Mouse (Mus musculus) granulocyte monocyte progenitor cell, adult 5-6 weeks (primary cell): Measurements from ENCODE around the gene Amot. TPM values are rescaled to one million over a fixed set of nuclear protein-coding genes. Genes with fewer than 3 reads are reported as not detected.
A peak's percentile ranks its signal among the peaks of the same experiment; 100 is the strongest.

Experiments used
- ATAC-seq: replicated peaks from 2 replicates; pipeline ENCODE4 v1.8.0; 2016; ENCODE audit warnings: mild to moderate bottlenecking, moderate TSS enrichment, inconsistent platforms; ENCODE audit not compliant: poor library complexity, severe bottlenecking
- total RNA-seq, 2 experiments: library from RNA; stranded (forward) in 1 of 2; stranded (reverse) in 1 of 2; fragments of 200-712, 200-1000 nt in 1 of 2; fragments of >200 nt in 1 of 2; fragmentation: Nextera tagmentation in 1 of 2; gene quantifications; 2 replicates each; pipeline ENCODE4 v1.2.3; 2014 to 2017

The Amot gene
- total RNA-seq, 2 experiments from 2014 or later, result 12.3 to 14.5 TPM

DNA sequence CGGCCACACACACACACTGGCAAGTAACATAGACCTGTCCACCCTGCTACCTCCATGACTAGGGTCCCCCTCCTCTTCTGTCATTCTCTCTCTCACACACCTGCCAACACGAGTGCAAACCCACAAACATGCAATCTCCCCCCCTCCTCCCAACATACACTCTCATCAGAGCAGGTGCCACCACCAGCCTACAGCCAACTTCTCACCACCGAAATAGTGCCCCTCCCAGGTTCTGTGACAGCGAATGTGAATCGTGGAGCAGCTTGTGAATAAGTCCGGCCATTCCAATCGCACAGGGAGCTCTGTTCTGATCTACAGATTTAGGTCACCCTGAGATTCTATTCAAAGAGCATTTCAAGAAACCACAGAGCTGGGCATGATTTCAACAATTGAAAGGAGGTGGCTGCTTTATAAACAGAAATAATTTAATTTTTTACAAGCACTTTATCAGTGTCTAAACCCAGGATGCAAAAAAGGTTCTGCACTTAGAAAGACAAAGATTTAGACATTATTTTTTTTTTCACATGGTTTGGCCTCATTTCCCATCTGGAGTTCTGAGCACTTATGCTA is 21.4 kb downstream of the Amot start:
- ATAC-seq, result no peak

DNA sequence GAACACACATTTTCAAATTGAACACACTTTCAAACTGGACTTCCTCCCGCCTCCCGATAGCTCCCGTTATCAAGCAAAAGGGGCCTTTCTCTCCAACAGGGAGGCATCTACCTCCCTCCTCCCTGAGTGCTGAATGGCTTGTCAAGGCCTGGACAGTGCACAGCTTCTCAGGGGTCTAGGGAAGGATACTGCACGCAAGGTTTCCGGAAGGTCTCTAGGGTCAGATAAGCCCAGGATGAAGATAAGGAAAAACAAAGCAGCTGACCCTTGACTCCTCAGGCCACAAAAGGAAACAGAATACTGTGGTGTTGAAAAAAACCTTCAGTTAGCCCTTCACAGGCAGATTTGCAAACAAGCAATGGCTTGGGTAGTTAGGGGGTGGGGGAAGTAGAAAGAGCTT is 22.6 kb downstream of the Amot start:
- no peak for ATAC-seq

DNA sequence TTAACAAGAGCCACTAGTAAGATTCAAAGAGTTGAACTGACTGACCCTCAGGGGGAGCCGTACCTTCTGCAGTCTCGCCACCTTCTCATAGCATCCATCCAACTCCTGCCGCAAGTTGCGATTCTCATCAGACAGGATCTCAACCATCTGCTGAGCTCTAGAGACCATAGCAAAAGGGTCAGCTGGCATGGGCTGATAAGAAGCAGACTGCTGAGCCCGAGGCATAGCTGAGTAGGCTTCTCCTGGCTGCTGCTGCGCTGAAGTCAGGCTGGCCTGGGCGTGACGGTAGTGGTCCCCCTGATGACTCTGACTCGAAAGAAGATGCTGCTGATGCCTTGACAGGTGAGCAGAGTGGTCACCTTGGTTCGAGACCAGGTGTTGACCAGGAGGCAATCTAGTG is 25.0 kb downstream of the Amot start:
- ATAC-seq, result no peak

DNA sequence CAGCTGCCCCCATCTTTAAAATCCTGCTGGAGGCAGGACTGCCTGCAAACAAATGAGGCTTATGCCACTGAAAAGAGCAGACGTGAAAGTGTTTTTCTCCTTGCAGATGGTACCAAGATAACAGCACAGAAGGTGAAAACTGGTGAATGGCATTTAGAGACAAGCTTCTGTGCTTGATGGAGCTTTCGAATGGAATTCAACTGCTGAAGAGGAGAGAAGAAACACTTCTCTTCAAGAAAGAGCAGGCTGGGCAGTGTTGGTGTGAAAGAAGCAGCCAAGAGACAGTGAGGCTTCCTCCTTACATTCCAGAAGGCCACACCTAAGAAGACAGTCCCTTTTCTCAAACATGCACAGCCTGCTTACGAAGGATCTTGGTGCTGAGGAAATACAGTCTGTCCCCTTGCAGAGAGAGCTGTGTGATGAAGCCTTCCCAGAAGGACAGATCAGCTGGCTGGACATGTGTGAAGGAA is 27.2 kb downstream of the Amot start:
- ATAC-seq, result no peak

GRCm38 (mm10) chrX:145477003-145477724 is 27.8 kb downstream of the Amot start:
- no peak for ATAC-seq

- ATAC-seq, result no peak
These were observed 36.7 kb downstream of the Amot start for GRCm38 (mm10) chrX:145468264-145468663.

- ATAC-seq, result no peak
These were observed 41.5 kb downstream of the Amot start for GRCm38 (mm10) chrX:145463524-145463923.

GRCm38 (mm10) chrX:145461339-145461738 is 43.6 kb downstream of the Amot start:
- ATAC-seq, result no peak

DNA sequence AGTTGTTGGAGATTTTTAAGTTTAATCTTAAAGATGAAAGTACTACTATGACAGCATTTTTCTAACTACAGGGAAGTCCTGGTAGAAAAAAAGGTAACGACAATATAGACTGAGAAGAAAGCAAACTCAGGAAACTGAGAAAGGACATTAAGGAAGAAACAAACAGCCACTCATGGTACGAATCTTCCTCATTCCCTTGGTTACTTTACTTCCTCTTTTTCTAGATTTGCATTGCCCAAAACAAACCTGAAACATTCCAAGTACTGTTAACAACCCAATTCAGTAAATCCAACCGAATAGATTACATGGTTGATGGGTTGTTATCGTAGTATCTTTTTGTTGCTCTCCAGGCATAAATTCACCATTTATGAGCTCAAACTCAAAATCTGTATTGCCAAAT is 48.7 kb downstream of the Amot start:
- ATAC-seq, result peak; percentile 81

DNA sequence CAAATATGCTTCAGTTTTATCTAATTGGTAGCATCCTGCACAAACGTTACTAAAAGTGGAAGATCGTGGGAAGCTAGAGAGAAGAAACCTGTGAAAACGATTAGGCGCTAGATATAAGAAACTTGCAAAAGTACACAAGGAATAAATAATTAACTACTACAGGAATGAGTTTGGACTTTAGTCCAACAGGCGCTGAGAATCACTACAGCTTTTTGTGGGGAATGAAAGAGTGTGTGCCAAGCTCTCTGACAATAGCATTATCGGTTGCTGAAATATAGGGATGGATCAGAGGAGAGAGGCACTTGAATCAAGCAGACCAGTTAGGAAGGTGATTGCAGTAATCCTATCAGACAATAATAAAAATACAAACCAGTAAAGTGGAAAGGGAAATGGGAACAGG is 49.4 kb downstream of the Amot start:
- no peak for ATAC-seq

DNA sequence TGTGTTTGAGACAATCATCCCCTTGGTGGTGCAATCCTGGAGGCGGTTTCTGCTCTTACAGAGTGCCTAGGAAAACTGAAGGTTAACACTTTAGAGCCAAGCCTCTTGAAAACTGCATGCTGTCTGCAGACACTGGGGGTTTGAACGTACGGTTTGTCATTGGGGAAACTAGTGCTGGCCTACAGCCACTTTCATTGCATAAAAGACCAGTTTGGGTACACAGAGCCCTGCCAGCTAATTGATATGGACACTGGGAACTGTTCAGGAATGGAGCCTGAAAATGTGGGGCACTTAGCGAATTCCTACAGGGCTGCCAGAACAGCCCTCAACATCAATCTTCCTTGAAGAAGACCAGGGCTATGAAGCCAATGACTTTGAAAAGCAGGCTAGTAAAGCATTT is 50.2 kb downstream of the Amot start:
- ATAC-seq, result no peak

- ATAC-seq, result no peak
These were observed 63.5 kb downstream of the Amot start for GRCm38 (mm10) chrX:145441526-145441925.

- ATAC-seq, result peak; percentile 61
These were observed 71.3 kb downstream of the Amot start for GRCm38 (mm10) chrX:145433652-145434051.

DNA sequence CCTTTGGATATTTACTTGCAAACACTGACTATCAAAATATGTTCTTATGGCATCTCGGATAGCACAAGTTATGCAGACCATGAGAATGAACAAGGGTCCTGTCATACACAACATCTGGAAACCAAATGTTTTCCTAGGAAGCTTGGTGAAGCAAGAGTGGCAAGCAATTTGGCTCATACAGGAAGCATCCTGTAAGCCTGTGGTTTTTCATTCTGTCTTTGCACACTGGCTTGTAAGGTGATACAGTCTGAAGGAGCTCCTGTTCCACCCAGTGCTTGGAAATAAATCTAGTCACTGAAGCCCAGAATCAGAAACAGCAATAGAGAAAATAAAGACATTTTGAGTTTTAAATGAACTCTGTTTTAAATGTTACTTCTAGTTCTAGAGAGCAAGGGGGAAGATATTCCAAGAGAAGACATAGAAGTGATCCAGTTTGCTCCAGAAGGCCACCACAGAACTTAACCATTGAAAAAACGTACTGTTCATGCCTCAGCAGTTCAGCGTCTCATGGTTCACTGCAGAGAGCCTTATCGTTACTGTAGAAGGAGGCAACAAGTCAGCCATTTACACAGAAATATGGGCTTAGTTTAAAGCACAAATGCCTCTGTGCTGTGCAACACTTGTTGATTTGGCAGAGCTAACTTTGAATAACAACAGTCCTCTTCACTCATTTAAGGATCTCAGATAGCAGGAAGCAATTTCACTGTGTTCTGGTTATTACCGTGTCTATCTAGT is 74.0 kb downstream of the Amot start:
- no peak for ATAC-seq

DNA sequence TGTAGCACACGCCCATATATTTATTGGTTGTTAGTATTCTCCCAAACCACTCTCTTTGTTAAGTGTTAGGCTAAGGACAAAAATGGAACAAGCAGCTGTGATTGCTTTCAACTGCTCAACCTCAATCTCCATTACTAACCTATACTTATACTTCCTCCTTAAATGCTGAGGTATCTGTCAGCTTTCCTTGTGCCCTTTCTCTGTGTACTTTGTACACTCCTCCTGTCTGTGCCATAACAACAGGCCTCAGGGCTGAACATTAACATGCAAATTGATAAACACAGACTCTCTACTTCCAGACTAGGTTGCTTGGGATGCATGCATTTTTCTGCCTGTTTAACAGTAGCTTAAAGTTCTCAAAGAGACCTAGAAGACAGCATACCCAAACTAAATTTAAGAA is 76.2 kb downstream of the Amot start:
- no peak for ATAC-seq

DNA sequence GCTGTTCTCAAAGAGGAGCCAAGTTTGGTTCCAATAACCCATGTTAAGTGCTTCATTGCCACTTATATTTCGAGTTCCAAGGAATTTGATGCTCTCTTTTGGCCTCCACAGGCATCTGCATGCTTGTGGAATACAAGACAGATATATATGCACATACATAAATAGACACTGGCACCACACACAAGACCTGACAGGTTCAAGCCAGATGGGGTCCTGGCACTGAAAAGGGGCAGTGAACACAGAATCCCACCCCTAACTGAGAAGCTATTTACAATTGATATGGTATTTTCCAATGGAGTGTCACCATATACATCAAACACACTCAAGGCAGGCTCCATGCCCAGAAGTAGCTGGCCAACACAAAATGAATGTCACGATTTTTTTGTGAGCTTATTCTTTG is 81.0 kb downstream of the Amot start:
- no peak for ATAC-seq

- ATAC-seq, result no peak
These were observed 90.7 kb downstream of the Amot start for GRCm38 (mm10) chrX:145414319-145414718.

DNA sequence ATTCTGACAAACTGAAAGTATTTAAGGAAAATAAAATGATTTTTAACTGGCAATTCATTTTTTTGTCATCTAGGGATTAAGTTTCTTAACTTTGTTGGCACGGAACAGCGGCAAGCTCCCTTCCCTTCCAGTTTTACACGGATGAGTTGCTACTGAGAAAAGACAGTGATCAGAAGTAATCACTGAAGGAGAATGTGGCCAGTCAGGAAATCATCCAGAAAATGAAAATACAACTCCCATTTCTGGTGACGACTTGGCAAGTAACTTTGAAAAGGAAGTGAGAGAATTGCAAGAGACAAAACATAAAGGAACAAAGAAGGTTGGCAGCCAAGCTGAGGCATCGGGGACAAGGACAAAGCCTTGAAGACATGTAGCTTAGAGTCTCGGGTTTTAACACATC is 93.6 kb downstream of the Amot start:
- ATAC-seq, result no peak

DNA sequence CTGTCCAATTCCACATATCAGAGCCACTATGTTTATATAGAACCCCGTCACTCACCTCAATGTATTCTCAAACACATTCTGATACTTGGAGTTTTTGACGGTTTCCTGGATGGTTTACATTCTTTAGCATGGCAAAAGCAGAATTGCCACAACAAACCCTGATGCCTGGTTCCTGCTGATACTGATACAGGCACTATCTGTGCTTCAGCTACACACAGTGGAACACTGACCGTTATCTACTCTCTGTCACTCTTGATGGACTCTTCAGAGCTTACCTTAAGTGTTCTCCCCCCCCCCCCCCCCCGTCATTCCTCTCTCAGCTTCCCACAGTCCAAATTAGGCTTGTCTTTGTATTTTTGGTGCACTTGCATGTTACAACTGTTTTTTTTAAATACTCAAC is 98.9 kb downstream of the Amot start:
- no peak for ATAC-seq

- ATAC-seq, result no peak
These were observed 103.1 kb downstream of the Amot start for GRCm38 (mm10) chrX:145401926-145402325.

DNA sequence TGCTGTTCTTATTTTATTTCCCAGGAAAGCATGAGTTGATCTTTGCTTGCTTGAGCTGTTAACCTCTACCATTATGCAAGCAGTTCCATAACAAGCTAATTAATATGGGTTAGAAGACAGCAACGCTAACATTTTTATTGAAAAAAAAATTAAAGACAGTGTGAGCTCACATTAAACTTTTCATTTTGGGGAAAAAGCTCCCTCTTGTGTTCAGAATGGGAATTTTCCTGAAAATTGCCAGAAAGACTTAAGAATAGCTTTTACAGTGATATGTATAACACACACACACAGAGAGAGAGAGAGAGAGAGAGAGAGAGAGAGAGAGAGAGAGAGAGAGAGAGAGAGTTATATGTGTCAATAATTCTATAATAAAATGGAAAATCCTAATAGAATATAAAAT is 105.7 kb downstream of the Amot start:
- ATAC-seq, result no peak
